Mouse (Mus musculus) retina, embryonic 14.5 days (tissue): Measurements from ENCODE around the gene Sec62.
"Not testable (repeated sequence)": the region's sequence is repeated elsewhere in the genome, so short reads cannot be mapped to it uniquely, and the experiment has no call there.

Experiments used
- DNase-seq: peaks from one replicate; pipeline ENCODE4 v3.0.0-alpha.2; 2015; ENCODE audit warnings: low spot score

Sec62 gene

DNA sequence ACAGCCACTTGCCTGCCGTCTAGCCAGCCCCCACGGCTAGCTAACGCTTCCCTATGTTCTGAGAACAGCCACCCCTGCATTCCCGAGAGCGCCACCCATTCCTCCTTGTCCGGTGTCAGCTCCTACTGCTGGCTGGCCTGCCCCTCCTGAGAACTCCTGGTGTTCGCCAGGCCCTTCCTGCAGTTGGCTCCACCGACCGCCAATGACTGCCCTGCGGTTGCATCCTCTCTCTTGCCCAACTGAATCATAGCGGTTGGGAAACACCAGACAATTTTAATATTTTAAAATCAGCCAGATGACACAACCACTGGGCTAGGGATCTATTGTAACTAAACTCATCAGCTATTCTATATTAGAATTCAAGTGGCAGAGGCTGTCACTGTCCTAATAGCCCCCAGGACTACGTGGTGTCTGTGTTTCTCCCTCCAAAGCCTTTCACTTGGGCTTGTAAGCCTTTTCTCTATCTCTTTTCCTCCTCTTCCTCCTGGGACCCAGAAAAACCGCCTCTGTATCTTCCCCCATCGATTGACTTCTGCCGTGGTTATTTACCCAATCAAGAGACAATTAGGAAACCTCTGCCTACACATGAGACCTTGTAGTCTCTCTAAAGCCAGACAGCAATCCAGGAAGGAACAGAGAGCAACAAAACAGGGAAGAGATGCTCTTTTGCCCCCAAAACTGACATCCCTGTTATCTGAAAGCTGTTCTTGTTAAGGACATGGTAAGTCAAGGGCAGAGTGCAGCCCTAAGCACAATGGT, 39.4 kb downstream of the Sec62 start:
- no peak for DNase-seq

DNA sequence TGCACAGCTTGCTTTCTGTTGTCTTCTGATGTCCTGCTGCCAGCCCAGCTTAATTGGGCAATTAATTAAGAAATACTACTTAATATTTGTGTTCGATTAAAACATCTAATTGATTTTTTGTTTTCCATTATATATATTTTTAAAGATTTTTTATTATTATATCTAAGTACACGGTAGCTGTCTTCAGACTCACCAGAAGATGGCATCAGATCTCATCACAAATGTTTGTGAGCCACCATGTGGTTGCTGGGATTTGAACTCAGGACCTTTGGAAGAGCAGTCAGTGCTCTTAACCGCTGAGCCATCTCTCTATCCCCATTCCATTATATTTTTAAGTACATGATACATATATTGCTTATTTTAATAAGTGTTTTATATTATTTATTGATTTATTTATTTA, 40.6 kb downstream of the Sec62 start:
- DNase-seq, result no peak

DNA sequence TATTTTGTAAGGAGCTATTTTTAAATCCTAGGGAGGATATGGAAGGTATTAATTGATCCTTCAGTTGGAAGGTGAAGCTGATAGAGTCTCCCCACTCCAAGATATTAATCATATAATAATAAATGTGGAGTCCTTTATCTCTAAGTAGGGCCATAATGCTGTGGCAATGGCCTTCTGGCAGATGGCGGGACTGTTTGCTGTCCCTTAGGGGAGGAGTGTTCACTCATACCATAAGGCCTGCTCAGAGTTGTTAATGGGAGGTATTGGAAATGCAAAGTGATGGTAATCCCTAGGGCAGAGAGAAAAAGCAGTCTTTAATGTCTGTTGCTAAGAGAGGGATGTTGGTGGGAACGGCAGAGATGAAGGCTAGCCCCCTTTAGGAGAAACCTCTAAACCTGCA, 53.1 kb downstream of the Sec62 start:
- DNase-seq, result no peak

DNA sequence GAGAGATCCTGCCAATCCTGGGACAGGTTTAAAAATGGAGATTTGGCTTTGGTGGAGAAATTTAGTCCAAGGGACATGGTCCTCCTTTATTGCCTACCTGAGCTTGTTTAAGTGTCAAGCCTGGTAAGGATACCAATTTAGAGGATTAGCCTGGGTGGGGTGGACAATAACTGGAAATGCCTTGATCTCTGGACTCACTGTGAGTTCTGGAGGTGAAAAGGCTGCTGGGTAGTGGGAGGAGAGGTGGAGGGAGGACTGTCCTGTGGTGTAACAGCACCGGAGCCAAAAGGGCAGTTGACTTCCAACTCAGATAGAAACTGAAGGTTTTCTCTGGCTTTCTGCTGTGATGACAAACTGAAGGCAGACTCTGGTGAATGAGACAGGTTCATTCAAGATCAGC, 54.7 kb downstream of the Sec62 start:
- no peak for DNase-seq

DNA sequence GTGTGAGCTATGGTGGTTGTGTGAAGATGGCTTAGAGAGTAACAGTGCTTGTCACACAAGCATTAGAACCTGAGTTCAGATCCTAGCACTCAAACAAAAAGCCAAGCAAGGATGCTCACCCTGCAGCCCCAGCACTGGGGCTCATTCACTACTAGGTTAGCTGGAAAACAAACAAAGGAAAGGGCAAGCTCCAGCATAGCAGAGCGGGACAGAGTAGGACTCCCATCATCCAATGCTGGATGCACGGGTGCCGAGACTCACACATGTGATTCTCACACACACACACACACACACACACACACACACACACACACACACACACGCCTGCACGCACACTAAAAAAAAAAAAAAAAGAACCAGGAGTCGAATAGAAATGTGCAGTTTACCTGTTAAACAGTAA, 58.7 kb downstream of the Sec62 start:
- DNase-seq, result no peak

DNA sequence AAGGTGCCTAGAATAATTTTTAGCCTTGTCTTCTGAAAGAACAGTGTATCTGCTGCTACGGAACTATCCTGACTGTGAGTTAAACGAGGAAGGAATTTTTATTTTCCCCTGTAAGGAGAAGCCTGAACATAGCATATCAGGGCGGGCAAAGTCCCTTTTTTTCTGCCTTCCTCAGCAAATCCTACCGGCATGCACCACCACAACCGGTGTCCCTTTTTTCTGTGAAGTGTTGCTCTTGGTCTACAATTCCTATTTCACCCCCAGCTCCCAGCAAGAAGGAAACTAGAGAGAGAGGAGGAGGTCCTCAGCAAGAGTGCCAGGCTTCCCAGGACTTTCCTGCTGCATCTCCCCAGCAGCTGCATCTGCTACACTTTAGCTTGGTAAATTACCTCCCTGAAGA, 60.9 kb downstream of the Sec62 start:
- DNase-seq, result no peak

DNA sequence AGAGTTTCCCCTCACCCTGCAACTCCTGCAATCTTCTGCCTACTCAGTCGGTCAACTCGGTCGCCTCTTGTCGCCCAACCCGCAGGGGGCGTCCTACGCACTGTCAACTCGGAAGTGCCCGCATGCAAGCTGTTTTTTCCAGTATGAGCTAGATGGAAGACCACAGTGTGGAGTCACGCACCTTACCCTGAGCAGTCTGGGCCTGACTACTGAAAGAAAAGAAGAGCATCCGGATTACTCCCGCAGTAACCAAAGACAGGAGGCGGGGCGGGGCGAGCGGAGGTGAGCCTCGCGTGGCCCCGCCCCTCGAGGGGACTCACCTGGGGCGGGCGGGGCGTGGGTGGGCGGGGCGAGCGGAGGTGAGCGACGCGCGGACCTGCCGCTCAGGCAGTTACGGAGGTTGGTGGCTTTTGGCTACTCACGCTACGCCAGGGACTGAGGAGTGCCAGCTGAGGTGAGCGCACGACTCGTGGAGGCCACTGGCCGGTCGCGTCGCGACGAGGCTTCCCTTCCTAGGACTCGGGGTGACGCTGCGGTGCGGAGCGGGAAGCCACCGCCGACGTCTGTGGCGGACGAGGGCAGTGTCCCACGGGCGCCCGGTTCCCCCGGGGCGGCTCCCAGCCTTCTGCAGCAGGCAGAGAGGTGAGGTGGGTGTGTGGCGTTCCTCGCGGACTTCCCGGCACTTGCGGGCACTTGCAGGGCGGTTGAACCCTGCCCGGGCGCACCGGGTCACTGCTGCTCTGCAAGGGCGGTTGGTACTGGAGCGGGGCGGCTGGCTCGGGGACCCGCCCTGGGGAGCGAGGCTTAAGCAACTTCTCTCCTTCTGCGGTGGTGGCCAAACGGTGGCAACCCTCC, 63.2 kb downstream of the Sec62 start, which contains the start of gene Gpr160:
Gene Gpr160 (plus strand): TSS at position 347 of the 855 bp plus-strand sequence.
- DNase-seq, result peak; percentile 69

DNA sequence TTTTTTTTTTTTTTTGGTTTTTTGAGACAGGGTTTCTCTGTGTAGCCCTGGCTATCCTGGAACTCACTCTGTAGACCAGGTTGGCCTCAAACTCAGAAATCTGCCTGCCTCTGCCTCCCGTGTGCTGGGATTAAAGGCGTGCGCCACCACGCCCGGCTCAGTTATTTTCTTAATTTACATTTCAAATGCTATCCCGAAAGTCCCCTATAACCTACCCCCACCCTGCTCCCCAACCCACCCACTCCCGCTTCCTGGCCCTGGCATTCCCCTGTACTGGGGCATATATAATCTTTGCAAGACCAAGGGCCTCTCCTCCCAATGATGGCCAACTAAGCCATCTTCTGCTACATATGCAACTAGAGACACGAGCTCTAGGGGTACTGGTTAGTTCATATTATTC, 66.9 kb downstream of the Sec62 start:
- DNase-seq, result not testable (repeated sequence)

DNA sequence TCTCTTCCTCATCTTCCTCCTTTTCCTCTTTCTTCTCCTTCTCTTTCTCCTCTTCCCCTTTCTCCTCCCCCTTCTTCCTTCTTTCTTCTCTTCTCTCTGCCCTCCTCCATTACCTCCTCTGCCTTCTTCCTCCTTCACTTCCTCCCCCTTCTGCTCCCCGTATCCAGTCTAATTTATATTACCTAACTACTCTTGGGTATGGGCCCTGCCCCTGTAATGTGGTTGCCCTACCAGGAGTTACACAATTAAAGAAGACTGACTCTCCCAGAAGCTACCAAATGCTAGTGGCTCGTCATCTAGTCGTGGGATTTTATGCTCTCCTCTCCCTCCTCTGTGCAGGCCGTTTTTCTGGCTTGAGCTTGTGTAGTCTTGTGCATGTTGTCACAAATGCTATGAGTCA, 68.0 kb downstream of the Sec62 start:
- no peak for DNase-seq

DNA sequence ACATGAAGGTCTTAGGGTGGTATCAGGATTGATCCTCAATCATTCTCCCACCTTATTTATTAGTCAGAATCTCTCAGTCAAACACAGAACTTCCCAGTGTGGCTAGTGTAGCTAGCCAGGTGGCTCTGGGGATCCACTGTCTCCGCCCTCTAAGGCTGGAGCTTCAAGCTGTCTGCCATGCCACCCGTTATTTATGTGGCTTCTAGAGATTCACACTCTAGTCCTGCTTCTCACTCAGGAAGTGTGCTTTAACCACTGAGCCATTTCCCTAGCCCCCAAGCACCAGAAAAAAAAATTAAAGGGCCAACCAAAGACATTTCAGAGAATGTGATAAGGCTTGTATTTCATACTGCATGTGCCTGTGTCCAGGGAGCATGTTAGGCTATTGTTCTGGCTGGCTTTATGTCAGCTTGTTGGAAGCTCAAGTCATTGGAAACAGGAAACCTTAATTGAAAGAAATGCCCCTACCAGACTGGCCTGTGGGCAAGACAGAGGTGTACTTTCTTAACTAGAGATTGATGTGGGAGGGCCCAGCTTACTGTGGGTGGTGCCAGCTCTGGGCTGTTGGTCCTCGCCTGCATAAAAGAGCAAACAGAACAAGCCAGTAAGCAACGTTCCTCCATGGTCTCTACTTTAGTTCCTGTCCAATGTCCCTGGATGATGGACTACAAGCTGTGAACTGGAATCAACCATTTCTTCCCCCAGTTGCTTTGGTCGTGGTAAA, 71.2 kb downstream of the Sec62 start:
- no peak for DNase-seq

DNA sequence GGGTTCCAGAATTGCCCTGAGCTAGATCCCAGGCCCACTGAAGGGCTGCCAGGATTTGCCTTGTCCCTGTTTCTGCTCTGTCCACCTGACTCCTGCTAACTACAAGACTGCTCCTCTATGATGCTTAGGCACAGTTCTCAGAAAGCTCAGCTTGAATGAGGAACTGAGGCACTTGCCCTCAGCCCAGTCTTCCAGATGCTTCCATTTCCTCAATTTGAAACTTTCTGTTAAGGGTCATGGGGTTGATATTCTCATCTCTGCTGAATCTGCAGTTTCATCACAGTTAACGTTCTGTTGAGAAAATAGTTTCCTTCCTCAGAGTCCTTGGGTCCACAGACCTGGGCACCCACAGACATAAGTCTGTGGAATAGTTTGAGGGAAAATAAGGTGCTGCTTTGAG, 72.0 kb downstream of the Sec62 start:
- no peak for DNase-seq

DNA sequence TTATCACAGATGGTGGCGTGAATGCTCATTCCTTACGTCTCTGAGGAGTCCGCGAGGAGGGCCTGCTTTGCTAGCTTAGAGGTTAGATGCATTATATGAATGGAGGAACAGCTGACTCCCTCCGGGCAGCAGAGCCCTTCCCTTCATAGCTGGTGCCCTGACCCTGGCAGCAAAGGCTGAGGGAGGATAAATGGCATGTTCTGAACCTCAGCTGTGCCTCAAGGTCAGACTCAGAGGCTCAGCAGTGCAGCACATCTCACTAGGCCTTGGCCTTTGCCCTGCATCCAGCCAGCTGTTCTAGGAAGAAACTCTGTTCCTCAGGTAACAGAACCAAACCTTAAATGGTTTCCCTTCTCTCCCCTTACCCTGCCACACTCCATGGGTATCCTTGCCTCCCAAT, 75.5 kb downstream of the Sec62 start:
- DNase-seq, result no peak

DNA sequence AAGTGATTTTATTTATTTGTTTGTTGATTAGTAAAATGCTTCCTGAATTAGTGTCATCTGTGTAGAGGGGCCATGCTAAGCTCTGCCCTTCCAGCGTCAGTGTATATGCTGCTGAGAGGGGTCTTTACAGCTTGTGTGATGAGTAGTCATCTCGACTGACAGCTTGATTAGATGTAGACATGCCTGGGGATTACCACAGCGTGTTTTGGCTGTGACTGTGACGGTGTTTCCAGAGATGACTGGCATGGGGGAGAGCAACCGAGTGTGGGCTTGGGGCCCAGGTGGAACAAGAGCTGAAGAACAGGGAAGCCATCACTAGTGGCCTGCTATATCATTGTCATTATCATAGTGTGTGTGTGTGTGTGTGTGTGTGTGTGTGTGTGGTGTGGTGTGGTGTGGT, 76.0 kb downstream of the Sec62 start:
- no peak for DNase-seq

DNA sequence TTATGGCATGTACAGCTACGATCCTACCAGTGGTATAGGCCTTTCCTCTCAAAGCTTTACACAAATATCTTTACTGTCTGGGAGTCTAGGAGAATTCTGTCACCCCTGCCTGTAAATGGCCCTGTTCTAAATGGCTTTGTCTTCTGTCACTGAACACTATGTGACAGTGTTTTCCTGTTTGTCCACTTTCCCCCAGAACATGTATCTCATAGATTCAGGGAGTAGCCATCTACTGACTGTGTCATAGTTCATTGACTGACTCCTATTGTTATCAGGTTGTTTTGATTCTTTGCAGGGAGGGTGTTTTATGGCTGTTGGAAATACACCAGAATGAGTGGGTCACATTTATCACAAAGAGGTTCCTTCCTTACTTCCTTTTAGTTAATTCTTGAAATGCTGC, 77.3 kb downstream of the Sec62 start:
- no peak for DNase-seq
